Mouse (Mus musculus): Measurements from ENCODE around the gene Tamm41. TPM values are rescaled to one million over a fixed set of nuclear protein-coding genes. Genes with fewer than 3 reads are reported as not detected.

The Tamm41 gene
- polyA plus RNA-seq, 1 experiment from 2014 or later = 47.9 TPM

DNA sequence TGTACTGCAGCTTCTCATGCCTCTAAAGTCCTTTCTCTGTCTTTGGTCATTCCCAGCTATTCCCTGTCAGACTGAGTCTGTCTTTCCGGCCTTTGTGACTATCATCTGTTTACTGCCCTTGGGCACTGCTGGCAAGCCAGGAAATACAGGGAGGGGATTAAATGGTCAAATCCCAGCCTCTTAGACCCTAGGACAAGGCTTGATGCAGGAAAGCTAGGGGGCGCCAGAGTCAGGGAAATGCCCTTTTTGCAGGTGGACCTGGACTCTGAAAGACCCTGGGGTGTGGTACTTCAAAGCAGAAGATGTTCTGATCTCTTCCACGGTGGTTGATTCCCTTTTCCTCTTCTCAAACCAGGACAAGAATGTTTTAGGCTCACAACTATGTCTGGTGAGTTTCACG, 11.3 kb upstream of the Tamm41 start:
- H3K4me2 ChIP-seq = no peak overlapping the region
- no peak overlapping the region for H3K9ac ChIP-seq (replicated peaks)
- peaks cover 6% of the 10 kb centered on the region; the same call in 1 of the 2 replicates for H3K4me1 ChIP-seq
- 16% methylated on average over 4 of the region's 4 CpGs for WGBS
- no peak overlapping the region for H3K27ac ChIP-seq (replicated peaks)
- H3K27me3 ChIP-seq (replicated peaks) = no peaks in the 10 kb centered on the region
- no peaks in the 10 kb centered on the region for H3K36me3 ChIP-seq
- H3K9me3 ChIP-seq (replicated peaks) = no peaks in the 10 kb centered on the region
- no peak for ATAC-seq (ENCODE audit: low FRiP score)
- H3K4me3 ChIP-seq (replicated peaks) = no peak overlapping the region

GRCm38 (mm10) chr6:115047816-115048215, 10.1 kb upstream of the Tamm41 start:
- 33% methylated on average over 2 of the region's 2 CpGs for WGBS
- H3K9me3 ChIP-seq (replicated peaks) = no peaks in the 10 kb centered on the region
- no peaks in the 10 kb centered on the region for H3K27me3 ChIP-seq (replicated peaks)
- peaks cover 17% of the 10 kb centered on the region; the same call in 1 of the 2 replicates for H3K4me1 ChIP-seq
- H3K9ac ChIP-seq (replicated peaks) = no peak overlapping the region
- no peak overlapping the region for H3K27ac ChIP-seq (replicated peaks)
- H3K36me3 ChIP-seq = no peaks in the 10 kb centered on the region
- no peak overlapping the region for H3K4me2 ChIP-seq
- ATAC-seq (ENCODE audit: low FRiP score) = no peak
- H3K4me3 ChIP-seq (replicated peaks) = no peak overlapping the region

DNA sequence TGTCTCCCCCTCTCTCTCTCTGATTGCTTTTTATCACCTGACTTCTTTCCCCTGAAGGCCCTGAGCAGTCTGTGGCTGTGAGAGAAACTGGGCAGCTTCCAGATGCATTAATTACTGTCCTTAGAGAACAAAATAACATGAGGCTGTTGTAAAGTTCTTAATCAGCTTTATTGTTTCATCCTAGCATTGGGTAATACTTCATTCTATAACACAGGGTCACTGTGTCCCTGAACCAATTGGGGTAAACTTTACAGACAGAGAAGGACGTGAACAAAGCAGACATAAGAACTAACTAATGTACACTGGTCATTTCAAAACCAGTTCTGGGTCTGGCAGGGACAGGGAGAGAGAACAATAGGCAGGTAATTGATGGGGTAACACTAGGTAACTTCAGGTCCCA, 8.4 kb upstream of the Tamm41 start:
- H3K27ac ChIP-seq (replicated peaks) = no peak overlapping the region
- H3K9me3 ChIP-seq (replicated peaks) = no peaks in the 10 kb centered on the region
- 66% methylated on average over 1 of the region's 1 CpGs for WGBS
- H3K36me3 ChIP-seq = no peaks in the 10 kb centered on the region
- peaks cover 26% of the 10 kb centered on the region for H3K4me1 ChIP-seq
- ATAC-seq (ENCODE audit: low FRiP score) = no peak
- no peak overlapping the region for H3K9ac ChIP-seq (replicated peaks)
- no peak overlapping the region for H3K4me3 ChIP-seq (replicated peaks)
- H3K27me3 ChIP-seq (replicated peaks) = no peaks in the 10 kb centered on the region
- H3K4me2 ChIP-seq = no peak overlapping the region

DNA sequence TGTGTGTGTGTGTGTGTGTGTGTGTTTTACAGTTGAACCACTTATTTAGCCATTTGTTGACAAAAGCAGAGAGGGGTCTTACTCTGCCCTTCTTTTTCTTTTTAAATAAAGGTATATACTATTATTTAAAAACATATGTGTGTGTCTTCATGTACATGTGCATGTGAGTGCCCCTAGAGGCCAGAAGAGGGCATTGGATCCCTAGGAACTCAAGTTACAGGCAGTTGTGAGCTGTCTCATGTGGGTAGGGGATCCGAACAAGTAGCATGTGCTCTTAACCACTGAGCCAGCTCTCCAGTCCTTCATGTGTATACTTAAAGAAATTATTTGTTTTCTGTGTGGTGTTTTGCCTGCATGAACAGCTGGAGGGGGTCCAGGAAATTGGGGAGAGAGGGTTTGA, 7.0 kb upstream of the Tamm41 start:
- Histone ChIP-seq H3K27me3 (replicated peaks) (no peaks in the 10 kb centered on the region), H3K4me2 (no peak overlapping the region), H3K36me3 (no peaks in the 10 kb centered on the region), H3K27ac (replicated peaks) (peak overlapping the region; percentile 75; the same call in 1 of the 2 replicates), H3K4me1 (peaks cover 26% of the 10 kb centered on the region), H3K9ac (replicated peaks) (no peak overlapping the region), H3K9me3 (replicated peaks) (no peaks in the 10 kb centered on the region), H3K4me3 (replicated peaks) (no peak overlapping the region)
- ATAC-seq (ENCODE audit: low FRiP score) = no peak
- WGBS = 64% methylated on average over 1 of the region's 1 CpGs

GRCm38 (mm10) chr6:115043657-115044500, 6.2 kb upstream of the Tamm41 start:
- peak overlapping the region; percentile 75 for H3K27ac ChIP-seq (replicated peaks)
- peaks cover 23% of the 10 kb centered on the region for H3K4me1 ChIP-seq
- no peak overlapping the region for H3K4me3 ChIP-seq (replicated peaks)
- H3K9ac ChIP-seq (replicated peaks) = 0 out of 2 replicates have a peak overlapping the region, but pooled peaks have one; percentile 20
- no peaks in the 10 kb centered on the region for H3K27me3 ChIP-seq (replicated peaks)
- WGBS = 40% methylated on average over 14 of the region's 14 CpGs
- H3K36me3 ChIP-seq = no peaks in the 10 kb centered on the region
- H3K4me2 ChIP-seq = no peak overlapping the region
- H3K9me3 ChIP-seq (replicated peaks) = no peaks in the 10 kb centered on the region
- peak; percentile 90 for ATAC-seq (ENCODE audit: low FRiP score)

GRCm38 (mm10) chr6:115042609-115043008, 4.9 kb upstream of the Tamm41 start:
- H3K4me2 ChIP-seq = no peak overlapping the region
- H3K4me3 ChIP-seq (replicated peaks) = no peak overlapping the region
- peak overlapping the region; percentile 56 for H3K27ac ChIP-seq (replicated peaks)
- peaks cover 22% of the 10 kb centered on the region for H3K4me1 ChIP-seq
- ATAC-seq (ENCODE audit: low FRiP score) = no peak
- H3K27me3 ChIP-seq (replicated peaks) = no peaks in the 10 kb centered on the region
- 45% methylated on average over 10 of the region's 10 CpGs for WGBS
- no peaks in the 10 kb centered on the region for H3K36me3 ChIP-seq
- no peaks in the 10 kb centered on the region for H3K9me3 ChIP-seq (replicated peaks)
- H3K9ac ChIP-seq (replicated peaks) = 0 out of 2 replicates have a peak overlapping the region, but pooled peaks have one; percentile 21

GRCm38 (mm10) chr6:115033441-115033840, 4.2 kb downstream of the Tamm41 start:
- Histone ChIP-seq H3K27ac (replicated peaks) (no peak overlapping the region), H3K9ac (replicated peaks) (no peak overlapping the region), H3K4me1 (peaks cover 18% of the 10 kb centered on the region), H3K4me2 (no peak overlapping the region), H3K4me3 (replicated peaks) (no peak overlapping the region), H3K9me3 (replicated peaks) (no peaks in the 10 kb centered on the region), H3K27me3 (replicated peaks) (no peaks in the 10 kb centered on the region), H3K36me3 (peaks cover 42% of the 10 kb centered on the region)
- no peak for ATAC-seq (ENCODE audit: low FRiP score)
- WGBS = 98% methylated on average over 5 of the region's 5 CpGs

DNA sequence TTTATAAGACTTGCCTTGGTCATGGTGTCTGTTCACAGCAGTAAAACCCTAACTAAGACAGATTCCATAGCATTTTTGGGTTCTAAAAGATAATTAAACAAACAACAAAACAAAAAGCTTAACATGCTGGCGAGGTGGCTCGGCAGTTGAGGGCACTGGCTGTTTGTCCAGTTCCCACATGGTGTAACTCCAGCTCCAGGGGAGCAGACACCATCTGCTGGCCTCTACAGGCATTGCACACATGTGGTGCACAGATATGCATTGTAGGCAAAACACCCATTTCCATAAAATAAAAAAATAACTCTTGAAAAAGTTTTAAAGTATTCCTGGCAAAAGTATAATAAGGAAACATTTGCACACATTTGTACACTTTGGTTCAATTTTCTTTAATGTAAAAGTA, 7.6 kb downstream of the Tamm41 start:
- Histone ChIP-seq H3K9me3 (replicated peaks) (no peaks in the 10 kb centered on the region), H3K9ac (replicated peaks) (no peak overlapping the region), H3K4me1 (no peaks in the 10 kb centered on the region; the same call in 1 of the 2 replicates), H3K36me3 (peaks cover 42% of the 10 kb centered on the region), H3K4me3 (replicated peaks) (no peak overlapping the region), H3K27ac (replicated peaks) (no peak overlapping the region), H3K4me2 (no peak overlapping the region), H3K27me3 (replicated peaks) (no peaks in the 10 kb centered on the region)
- ATAC-seq (ENCODE audit: low FRiP score) = no peak
- 82% methylated on average over 2 of the region's 2 CpGs for WGBS

DNA sequence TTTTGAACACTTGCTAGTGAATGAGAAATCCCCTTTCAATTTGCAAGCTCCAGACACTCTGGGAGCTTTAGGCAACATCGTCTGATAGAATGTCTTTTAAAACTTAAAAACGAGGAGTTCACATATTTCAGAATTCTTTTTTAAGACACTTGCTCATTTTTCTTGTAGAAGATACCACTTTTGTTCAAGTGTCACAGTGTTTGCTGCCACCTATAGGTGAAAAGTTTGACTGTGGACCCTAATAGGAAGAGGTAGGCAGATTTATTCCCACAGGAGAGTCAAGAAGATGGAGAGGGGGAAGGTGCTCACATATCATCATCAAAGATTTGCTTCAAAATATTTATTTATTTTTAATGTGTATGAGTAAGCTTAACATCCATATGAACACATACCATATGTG, 8.4 kb downstream of the Tamm41 start:
- Histone ChIP-seq H3K27me3 (replicated peaks) (no peaks in the 10 kb centered on the region), H3K4me2 (no peak overlapping the region)
- WGBS = 83% methylated on average over 2 of the region's 2 CpGs

GRCm38 (mm10) chr6:115027485-115027992, 10.1 kb downstream of the Tamm41 start:
- Histone ChIP-seq H3K4me3 (replicated peaks) (no peak overlapping the region), H3K36me3 (peaks cover 35% of the 10 kb centered on the region), H3K4me1 (no peaks in the 10 kb centered on the region), H3K27ac (replicated peaks) (peak overlapping the region; percentile 65), H3K9ac (replicated peaks) (no peak overlapping the region; the same call in 1 of the 2 replicates), H3K27me3 (replicated peaks) (no peaks in the 10 kb centered on the region), H3K9me3 (replicated peaks) (no peaks in the 10 kb centered on the region), H3K4me2 (no peak overlapping the region)
- WGBS = 77% methylated on average over 14 of the region's 14 CpGs
- ATAC-seq (ENCODE audit: low FRiP score) = peak; percentile 28; the same call in 1 of the 2 replicates

More for the DNA sequence above, 8.4 kb downstream of the Tamm41 start:
- H3K9ac ChIP-seq (replicated peaks) = no peak overlapping the region
- no peaks in the 10 kb centered on the region for H3K4me1 ChIP-seq
- no peaks in the 10 kb centered on the region for H3K9me3 ChIP-seq (replicated peaks)
- H3K4me3 ChIP-seq (replicated peaks) = no peak overlapping the region
- no peak overlapping the region for H3K27ac ChIP-seq (replicated peaks)
- ATAC-seq (ENCODE audit: low FRiP score) = no peak
- peaks cover 43% of the 10 kb centered on the region for H3K36me3 ChIP-seq

DNA sequence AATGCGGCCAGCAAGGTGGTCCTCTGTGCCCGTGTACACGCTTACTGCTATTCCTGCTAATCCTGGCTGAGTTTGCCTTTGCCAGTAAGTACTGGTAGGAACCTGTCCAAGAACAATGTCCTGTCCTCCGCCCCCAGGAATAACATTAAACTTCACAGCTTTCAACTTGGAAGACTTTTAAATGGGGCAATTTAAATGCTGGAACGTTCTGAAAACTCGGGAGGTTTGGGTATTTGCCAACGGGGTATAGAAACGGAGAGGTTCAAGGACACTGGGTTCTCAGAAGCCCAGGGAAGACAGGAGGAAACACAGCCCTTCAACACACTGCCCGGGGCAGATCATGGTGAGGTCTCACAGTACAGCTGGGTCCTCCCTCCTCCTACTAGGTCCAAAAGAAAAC, 14.8 kb downstream of the Tamm41 start:
- Histone ChIP-seq H3K4me3 (replicated peaks) (no peak overlapping the region), H3K27me3 (replicated peaks) (no peaks in the 10 kb centered on the region), H3K4me2 (no peak overlapping the region), H3K9me3 (replicated peaks) (no peaks in the 10 kb centered on the region), H3K36me3 (peaks cover 31% of the 10 kb centered on the region), H3K27ac (replicated peaks) (no peak overlapping the region), H3K4me1 (no peaks in the 10 kb centered on the region), H3K9ac (replicated peaks) (no peak overlapping the region)
- WGBS = 83% methylated on average over 9 of the region's 9 CpGs
- no peak for ATAC-seq (ENCODE audit: low FRiP score)

DNA sequence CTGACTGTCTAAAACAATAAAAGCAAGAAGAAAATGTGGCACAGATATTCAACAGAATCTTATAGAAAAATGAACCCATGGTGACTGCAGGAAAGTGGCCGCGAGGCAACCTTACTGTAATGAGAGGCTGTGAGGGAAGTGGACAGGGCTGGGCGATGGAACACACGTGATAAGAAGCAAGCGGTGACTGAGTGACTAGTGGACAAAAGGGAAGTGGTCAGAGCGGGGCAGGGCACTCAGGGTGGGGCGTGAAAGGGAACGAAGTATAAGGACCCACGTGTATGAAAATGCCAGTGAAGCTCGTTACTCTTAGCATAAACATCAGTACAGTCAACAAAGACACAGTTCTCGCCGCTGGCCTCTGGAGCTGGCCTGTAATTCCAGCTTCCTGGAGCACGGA, 22.2 kb downstream of the Tamm41 start:
- no peaks in the 10 kb centered on the region for H3K4me1 ChIP-seq
- no peak overlapping the region for H3K27ac ChIP-seq (replicated peaks)
- no peaks in the 10 kb centered on the region for H3K9me3 ChIP-seq (replicated peaks)
- no peak overlapping the region for H3K4me2 ChIP-seq
- no peak for ATAC-seq (ENCODE audit: low FRiP score)
- no peak overlapping the region for H3K9ac ChIP-seq (replicated peaks)
- peaks cover 37% of the 10 kb centered on the region for H3K36me3 ChIP-seq
- WGBS = 90% methylated on average over 13 of the region's 13 CpGs
- no peaks in the 10 kb centered on the region for H3K27me3 ChIP-seq (replicated peaks)
- H3K4me3 ChIP-seq (replicated peaks) = no peak overlapping the region

Measured in neural tube, embryonic 15.5 days (tissue).